Mouse (Mus musculus) liver, embryonic 14.5 days (tissue): ENCODE measurements at regions not wholly inside any gene's neighbourhood (a gene's known extent, or its start where the extent isn't known, plus 50 kb on each side); places are given as distances from the start of the nearest gene placed in this dataset.

Experiments
- ATAC-seq: fragments of 200-750 bp; cut with Nextera tagmentation; 2 replicates; pipeline ENCODE4 v1.8.0; 2017; ENCODE audit warnings: moderate number of reproducible peaks, mild to moderate bottlenecking, moderate library complexity; ENCODE audit not compliant: insufficient read depth
- DNase-seq, 3 experiments: peaks; one replicate each; pipeline ENCODE4 v3.0.0-alpha.2; 2012 to 2013; ENCODE audit warnings: low read depth in 3 of 3, low spot score in 3 of 3
- H3K27ac ChIP-seq: fragments of 300-500 bp; sonication (generic); 2 replicates; pipeline ENCODE4 v1.5.1; 2014; ENCODE audit warnings: moderate library complexity, mild to moderate bottlenecking, control low read depth, inconsistent platforms
- H3K27me3 ChIP-seq: fragments of 300-500 bp; sonication (generic); 2 replicates; pipeline ENCODE4 v1.6.1; 2014; ENCODE audit warnings: mild to moderate bottlenecking, low read length, moderate library complexity; ENCODE audit not compliant: control insufficient read depth, insufficient read depth
- H3K36me3 ChIP-seq: fragments of 300-500 bp; sonication (generic); replicated peaks from 2 replicates; pipeline ENCODE4 v1.6.1; 2014; ENCODE audit warnings: low read depth; ENCODE audit not compliant: control insufficient read depth, insufficient read depth
- H3K4me1 ChIP-seq, 2 experiments: fragments of 200-500 bp in 1 of 2; fragments of 300-500 bp in 1 of 2; sonication (generic) in 1 of 2; replicated peaks; 2 replicates each; pipeline ENCODE4 v1.6.1; 2012 to 2014; ENCODE audit warnings: antibody characterized with exemption in 1 of 2, inconsistent platforms in 1 of 2, low read length in 1 of 2; ENCODE audit not compliant: control insufficient read depth in 2 of 2, insufficient read depth in 2 of 2
- H3K4me2 ChIP-seq: fragments of 300-500 bp; sonication (generic); 2 replicates; pipeline ENCODE4 v1.6.1; 2014; ENCODE audit warnings: low read depth, mild to moderate bottlenecking, control low read depth, moderate library complexity
- H3K4me3 ChIP-seq, 2 experiments: fragments of 200-500 bp in 1 of 2; fragments of 300-500 bp in 1 of 2; sonication (generic) in 1 of 2; 2 replicates each; pipeline ENCODE4 v1.5.1; 2012 to 2014; ENCODE audit warnings: low read depth in 2 of 2, low read length in 2 of 2, mild to moderate bottlenecking in 2 of 2, control low read depth in 1 of 2, inconsistent platforms in 1 of 2, moderate library complexity in 1 of 2; ENCODE audit not compliant: insufficient read depth in 1 of 2
- H3K9ac ChIP-seq: fragments of 300-500 bp; sonication (generic); replicated peaks from 2 replicates; pipeline ENCODE4 v1.6.1; 2014; ENCODE audit warnings: mild to moderate bottlenecking, control low read depth, moderate library complexity
- H3K9me3 ChIP-seq: fragments of 300-500 bp; sonication (generic); 2 replicates; pipeline ENCODE4 v1.6.1; 2016; ENCODE audit warnings: low read length, mixed read lengths; ENCODE audit not compliant: control insufficient read depth
- CTCF ChIP-seq: IDR thresholded peaks from 2 replicates; pipeline ENCODE4 v1.5.1; 2016; ENCODE audit warnings: antibody characterized with exemption, low read depth, control low read depth
- EP300 ChIP-seq: IDR thresholded peaks from 2 replicates; pipeline ENCODE4 v1.6.1; 2016; ENCODE audit warnings: antibody characterized with exemption, low read depth
- WGBS: fragments of 180-500 bp; shearing (Covaris S2); extraction: QIAGEN DNeasy Blood & Tissue Kit; methylation state at CpG from one replicate; pipeline ENCODE4 v1.1.7; 2014; ENCODE audit not compliant: insufficient replicate concordance; 5-methylcytosine and 5-hydroxymethylcytosine counted together

- no peak for ATAC-seq
- TF ChIP-seq EP300 (no peak), CTCF (no peak)
- no peaks in the 10 kb centered on the region for H3K4me1 ChIP-seq
- H3K36me3 ChIP-seq, result no peaks in the 10 kb centered on the region
- H3K27ac ChIP-seq, result no peak overlapping the region
- H3K4me2 ChIP-seq, result no peak overlapping the region
- whole genome bisulfite sequencing, result 54% methylated on average over 11 of the region's 11 CpGs
- H3K9ac ChIP-seq, result no peak overlapping the region
- DNase-seq, result no peak
- H3K9me3 ChIP-seq, result no peaks in the 10 kb centered on the region
- H3K27me3 ChIP-seq, result no peaks in the 10 kb centered on the region
- H3K4me3 ChIP-seq, result no peak overlapping the region
Observed at GRCm38 (mm10) chr1:185151130-185151799, 52.7 kb upstream of the Rab3gap2 start.

- 70% methylated on average over 15 of the region's 15 CpGs for WGBS
- no peak for DNase-seq
- Histone ChIP-seq H3K27me3 (no peaks in the 10 kb centered on the region), H3K4me2 (no peak overlapping the region), H3K4me1 (no peaks in the 10 kb centered on the region), H3K4me3 (no peak overlapping the region), H3K9ac (no peak overlapping the region), H3K36me3 (no peaks in the 10 kb centered on the region), H3K27ac (no peak overlapping the region), H3K9me3 (no peaks in the 10 kb centered on the region)
- no peak for ATAC-seq
- TF ChIP-seq EP300 (no peak), CTCF (no peak)
Observed at GRCm38 (mm10) chr1:185150431-185151129, 53.3 kb upstream of the Rab3gap2 start.

DNA sequence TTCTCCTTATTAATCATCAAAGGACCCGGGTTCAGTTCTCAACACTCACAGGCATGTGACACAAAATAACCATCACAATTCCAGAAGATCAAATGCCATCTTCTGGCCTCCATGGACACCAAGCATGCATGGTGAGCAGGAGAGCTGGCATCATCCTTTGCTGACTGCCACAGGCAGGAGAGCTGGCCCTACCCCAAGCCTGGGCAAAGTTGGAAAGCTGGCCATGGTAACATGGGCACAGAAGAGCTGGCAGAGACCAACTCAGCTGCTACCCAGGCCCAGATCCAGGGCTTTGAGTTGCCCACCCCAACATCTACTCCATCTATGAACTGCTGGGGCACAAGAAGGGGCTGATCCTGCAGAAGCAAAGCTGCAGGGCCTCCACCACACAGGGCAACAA is 59.1 kb upstream of the Rab3gap2 start:
- WGBS, result 65% methylated on average over 1 of the region's 1 CpGs
- Histone ChIP-seq H3K9ac (no peak overlapping the region), H3K4me2 (no peak overlapping the region), H3K36me3 (no peaks in the 10 kb centered on the region), H3K4me3 (no peak overlapping the region), H3K4me1 (no peaks in the 10 kb centered on the region), H3K27ac (no peak overlapping the region), H3K27me3 (no peaks in the 10 kb centered on the region), H3K9me3 (no peaks in the 10 kb centered on the region)
- ATAC-seq (no peak), DNase-seq (no peak)
- no peak for TF ChIP-seq EP300
- no peak for TF ChIP-seq CTCF

DNA sequence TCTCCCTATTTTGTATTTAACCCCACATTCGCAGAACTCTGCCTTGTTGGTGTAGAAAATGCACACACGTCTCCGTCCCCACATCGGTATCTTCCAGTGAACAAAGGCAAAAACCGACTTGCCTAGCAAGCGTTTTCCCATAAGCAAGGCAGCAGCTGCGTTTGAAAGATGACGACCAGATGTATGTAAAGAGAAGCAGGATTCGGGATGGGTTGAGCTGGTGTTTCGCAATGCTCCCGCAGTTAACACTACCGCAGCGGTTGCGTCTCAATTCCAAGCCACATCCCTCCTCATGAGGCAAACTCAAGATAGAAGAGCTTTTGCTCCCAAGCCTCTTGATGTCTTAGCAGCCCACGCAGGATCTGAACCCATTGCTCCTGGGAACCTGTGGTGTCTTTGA is 59.9 kb upstream of the Rab3gap2 start:
- 78% methylated on average over 15 of the region's 15 CpGs for WGBS
- H3K27ac ChIP-seq, result no peak overlapping the region
- H3K4me2 ChIP-seq, result no peak overlapping the region
- H3K9me3 ChIP-seq, result no peaks in the 10 kb centered on the region
- no peak for DNase-seq
- no peak for ATAC-seq
- no peaks in the 10 kb centered on the region for H3K36me3 ChIP-seq
- TF ChIP-seq EP300 (no peak), CTCF (no peak)
- H3K4me1 ChIP-seq, result no peaks in the 10 kb centered on the region
- H3K27me3 ChIP-seq, result no peaks in the 10 kb centered on the region
- no peak overlapping the region for H3K9ac ChIP-seq
- no peak overlapping the region for H3K4me3 ChIP-seq

GRCm38 (mm10) chr1:185140317-185140716 is 63.6 kb upstream of the Rab3gap2 start:
- Histone ChIP-seq H3K36me3 (no peaks in the 10 kb centered on the region), H3K4me3 (no peak overlapping the region), H3K27me3 (no peaks in the 10 kb centered on the region), H3K9ac (no peak overlapping the region), H3K4me1 (no peaks in the 10 kb centered on the region), H3K4me2 (no peak overlapping the region), H3K27ac (no peak overlapping the region), H3K9me3 (no peaks in the 10 kb centered on the region)
- 53% methylated on average over 5 of the region's 5 CpGs for WGBS
- ATAC-seq (no peak), DNase-seq (no peak)
- TF ChIP-seq EP300, result no peak
- TF ChIP-seq CTCF, result no peak
